10 mouse cellular contexts compared by ENCODE assay signal in genomic region chr11:70028401-70029129, GRCm38 (mm10). TPM values are rescaled to one million over a fixed set of nuclear protein-coding genes. Genes with fewer than 3 reads are reported as not detected.
A peak's percentile ranks its signal among the peaks of the same experiment; 100 is the strongest.
DNase-seq lines count a peak whose midpoint lies in the region; ATAC-seq lines count a peak whose summit lies in the region.
"Had no signal": no experiment of that assay in that cellular context is flagged by ENCODE, and none has a peak within 500 bp of the region (broad histone marks: within the 10 kb centered on the region; RNA-seq: fewer than 3 reads in every experiment).

No protein-coding gene starts in this region.

- peak; percentile 30 for ATAC-seq in common myeloid progenitor, adult 5-6 weeks (replicated peaks; ENCODE audit: low read depth, poor library complexity, severe bottlenecking)
- peak; percentile 9 for ATAC-seq in hindbrain, embryonic 12.5 days (ENCODE audit: low FRiP score)
- ATAC-seq in midbrain, embryonic 14.5 days (ENCODE audit: low FRiP score, low TSS enrichment): 0 out of 2 replicates have a peak, but pooled peaks have one; percentile 2
- ATAC-seq in inflammation-experienced regulatory T-cells, adult 6 months: no peak

- H3K36me3 ChIP-seq in heart, embryonic 10.5 days: peaks cover 27% of the 10 kb centered on the region
- H3K36me3 ChIP-seq in hindbrain, embryonic 12.5 days: peaks cover 29% of the 10 kb centered on the region
- peaks cover 31% of the 10 kb centered on the region for H3K36me3 ChIP-seq in midbrain, embryonic 14.5 days (ENCODE audit: control insufficient read depth, insufficient read depth, low read length)

- peaks cover 12% of the 10 kb centered on the region for H3K27me3 ChIP-seq in heart, embryonic 10.5 days (ENCODE audit: insufficient read depth, poor library complexity, severe bottlenecking)
- H3K27me3 ChIP-seq in hindbrain, embryonic 12.5 days: no peaks in the 10 kb centered on the region
- no peaks in the 10 kb centered on the region for H3K27me3 ChIP-seq in midbrain, embryonic 14.5 days (ENCODE audit: control insufficient read depth, insufficient read depth, low read length)

- H3K4me3 ChIP-seq in heart, embryonic 10.5 days: peak overlapping the region; percentile 54
- H3K4me3 ChIP-seq in hindbrain, embryonic 12.5 days: peak overlapping the region; percentile 34
- H3K4me3 ChIP-seq in midbrain, embryonic 14.5 days (replicated peaks; ENCODE audit: low read depth, low read length): peak overlapping the region; percentile 36

- H3K27ac ChIP-seq in heart, embryonic 10.5 days: peak overlapping the region; percentile 62; the same call in 1 of the 2 replicates
- peak overlapping the region; percentile 98 for H3K27ac ChIP-seq in hindbrain, embryonic 12.5 days
- peak overlapping the region; percentile 96 for H3K27ac ChIP-seq in midbrain, embryonic 14.5 days (replicated peaks; ENCODE audit: low read depth, low read length)

- H3K9ac ChIP-seq in hindbrain, embryonic 12.5 days: peak overlapping the region; percentile 59
- peak overlapping the region; percentile 44 for H3K9ac ChIP-seq in midbrain, embryonic 14.5 days (replicated peaks; ENCODE audit: low read length)

- peak overlapping the region; percentile 64 for H3K4me2 ChIP-seq in hindbrain, embryonic 12.5 days (replicated peaks)
- peak overlapping the region; percentile 72 for H3K4me2 ChIP-seq in midbrain, embryonic 14.5 days (ENCODE audit: low read length)

- H3K9me3 ChIP-seq in heart, embryonic 10.5 days: no peaks in the 10 kb centered on the region
- no peaks in the 10 kb centered on the region for H3K9me3 ChIP-seq in hindbrain, embryonic 12.5 days (replicated peaks)
- H3K9me3 ChIP-seq in midbrain, embryonic 14.5 days (ENCODE audit: control insufficient read depth, low read length): no peaks in the 10 kb centered on the region

- peaks cover 69% of the 10 kb centered on the region for H3K4me1 ChIP-seq in heart, embryonic 10.5 days
- peaks cover 75% of the 10 kb centered on the region for H3K4me1 ChIP-seq in hindbrain, embryonic 12.5 days
- peaks cover 59% of the 10 kb centered on the region for H3K4me1 ChIP-seq in midbrain, embryonic 14.5 days (ENCODE audit: control insufficient read depth, insufficient read depth, low read length)

- WGBS in heart, embryonic 10.5 days: 24% methylated on average over 12 of the region's 12 CpGs
- WGBS in hindbrain, embryonic 12.5 days: 19% methylated on average over 12 of the region's 12 CpGs
- 15% methylated on average over 12 of the region's 12 CpGs for WGBS in midbrain, embryonic 14.5 days

- no peak for DNase-seq in heart, embryonic 10.5 days (ENCODE audit: low spot score)
- no peak for DNase-seq in heart, adult 8-10 months (ENCODE audit: low spot score)
- DNase-seq in midbrain, embryonic 14.5 days: no peak
- DNase-seq in embryo, embryonic 10.5 days (ENCODE audit: low spot score): no peak
- DNase-seq in Muller cell, postnatal 12 days (ENCODE audit: inconsistent ontology term): no peak

RNA-seq across cellular contexts. Expression of gene Dlg4, which starts 11.8 kb away (rescaled TPM):
- polyA plus RNA-seq in heart, embryonic 10.5 days (2016; fragmentation: Nextera tagmentation; extraction: Ambion mirVana): 5.7 and 9.3 TPM in 2 replicates
- total RNA-seq in heart, adult 8-10 months (2022): 1 to 10 TPM; 3.9 to 6.3 (median 5.2) TPM
- total RNA-seq in common myeloid progenitor, adult 5-6 weeks (2017): 3.0 and 5.2 TPM in 2 replicates
- polyA plus RNA-seq in hindbrain, embryonic 12.5 days (2016; fragmentation: Nextera tagmentation; extraction: Ambion mirVana): 23.0 and 28.5 TPM in 2 replicates
- 33.1 and 41.0 TPM in 2 replicates for polyA plus RNA-seq in midbrain, embryonic 14.5 days (2014; fragmentation: Nextera tagmentation; extraction: Ambion mirVana)
- 10 to 100 TPM in 2 of 3 experiments, 1 to 10 TPM in 1; 7.1 to 14.6 (median 11.2) TPM for polyA plus RNA-seq in inflammation-experienced regulatory T-cells, adult 6 months (2017; shearing (Covaris generic))

RNA-seq across cellular contexts. Expression of gene Acadvl, which starts 13.4 kb away (rescaled TPM):
- polyA plus RNA-seq in heart, embryonic 10.5 days (2016; fragmentation: Nextera tagmentation; extraction: Ambion mirVana): 79.1 and 102 TPM in 2 replicates
- total RNA-seq in heart, adult 8-10 months (2022): 1,000 to 10,000 TPM; 1,233 to 1,415 (median 1,285) TPM
- 43.7 and 46.0 TPM in 2 replicates for total RNA-seq in common myeloid progenitor, adult 5-6 weeks (2017)
- polyA plus RNA-seq in hindbrain, embryonic 12.5 days (2016; fragmentation: Nextera tagmentation; extraction: Ambion mirVana): 59.8 and 61.9 TPM in 2 replicates
- polyA plus RNA-seq in midbrain, embryonic 14.5 days (2014; fragmentation: Nextera tagmentation; extraction: Ambion mirVana): 43.2 and 49.6 TPM in 2 replicates
- 100 to 1,000 TPM; 110 to 132 (median 128) TPM for polyA plus RNA-seq in inflammation-experienced regulatory T-cells, adult 6 months (2017; shearing (Covaris generic))

RNA-seq across cellular contexts. Expression of gene Asgr1, which starts 25.3 kb away (rescaled TPM):
- polyA plus RNA-seq in heart, embryonic 10.5 days (2016; fragmentation: Nextera tagmentation; extraction: Ambion mirVana): 0.23 and 0.93 TPM in 2 replicates
- total RNA-seq in heart, adult 8-10 months (2022): not detected
- 0.82 TPM in 1 of 2 replicates, not detected in the other for total RNA-seq in common myeloid progenitor, adult 5-6 weeks (2017)
- polyA plus RNA-seq in hindbrain, embryonic 12.5 days (2016; fragmentation: Nextera tagmentation; extraction: Ambion mirVana): 0.56 and 0.89 TPM in 2 replicates
- polyA plus RNA-seq in midbrain, embryonic 14.5 days (2014; fragmentation: Nextera tagmentation; extraction: Ambion mirVana): 0.26 and 1.4 TPM in 2 replicates
- polyA plus RNA-seq in inflammation-experienced regulatory T-cells, adult 6 months (2017; shearing (Covaris generic)): not detected
- total RNA-seq: MEL; neutrophil, adult 5-6 weeks had no signal

RNA-seq across cellular contexts. Expression of gene Dvl2, which starts 28.2 kb away (rescaled TPM):
- 29.5 and 40.3 TPM in 2 replicates for polyA plus RNA-seq in heart, embryonic 10.5 days (2016; fragmentation: Nextera tagmentation; extraction: Ambion mirVana)
- total RNA-seq in heart, adult 8-10 months (2022): 1 to 10 TPM; 4.0 to 6.4 (median 5.1) TPM
- total RNA-seq in common myeloid progenitor, adult 5-6 weeks (2017): 12.6 and 13.1 TPM in 2 replicates
- 45.9 and 46.4 TPM in 2 replicates for polyA plus RNA-seq in hindbrain, embryonic 12.5 days (2016; fragmentation: Nextera tagmentation; extraction: Ambion mirVana)
- polyA plus RNA-seq in midbrain, embryonic 14.5 days (2014; fragmentation: Nextera tagmentation; extraction: Ambion mirVana): 22.9 and 23.0 TPM in 2 replicates
- 1 to 10 TPM; 2.5 to 5.0 (median 4.9) TPM for polyA plus RNA-seq in inflammation-experienced regulatory T-cells, adult 6 months (2017; shearing (Covaris generic))

RNA-seq across cellular contexts. Expression of gene Phf23, which starts 33.0 kb away (rescaled TPM):
- polyA plus RNA-seq in heart, embryonic 10.5 days (2016; fragmentation: Nextera tagmentation; extraction: Ambion mirVana): 51.8 and 73.3 TPM in 2 replicates
- 10 to 100 TPM; 21.0 to 24.9 (median 23.6) TPM for total RNA-seq in heart, adult 8-10 months (2022)
- total RNA-seq in common myeloid progenitor, adult 5-6 weeks (2017): 40.9 and 59.2 TPM in 2 replicates
- polyA plus RNA-seq in hindbrain, embryonic 12.5 days (2016; fragmentation: Nextera tagmentation; extraction: Ambion mirVana): 87.8 and 96.2 TPM in 2 replicates
- 41.3 and 48.9 TPM in 2 replicates for polyA plus RNA-seq in midbrain, embryonic 14.5 days (2014; fragmentation: Nextera tagmentation; extraction: Ambion mirVana)
- 10 to 100 TPM; 32.7 to 38.3 (median 36.0) TPM for polyA plus RNA-seq in inflammation-experienced regulatory T-cells, adult 6 months (2017; shearing (Covaris generic))
